Mouse (Mus musculus): ENCODE measurements at regions not wholly inside any gene's neighbourhood (a gene's known extent, or its start where the extent isn't known, plus 50 kb on each side); places are given as distances from the start of the nearest gene placed in this dataset.

GRCm38 (mm10) chr17:84107946-84108686, 79.6 kb downstream of the Zfp36l2 start:
- DNase-seq = no peak

- no peak for DNase-seq
Measured at GRCm38 (mm10) chr17:84107497-84107896, 80.2 kb downstream of the Zfp36l2 start.

- DNase-seq = peak in 1 of 2 experiments; percentile 51
Measured at GRCm38 (mm10) chr17:84104242-84104641, 83.5 kb downstream of the Zfp36l2 start.

GRCm38 (mm10) chr17:84103344-84103743, 84.4 kb downstream of the Zfp36l2 start:
- peak; percentile 53 to 65 for DNase-seq

GRCm38 (mm10) chr17:84101652-84102051, 86.1 kb downstream of the Zfp36l2 start:
- no peak for DNase-seq

GRCm38 (mm10) chr17:84100523-84100922, 87.2 kb downstream of the Zfp36l2 start:
- DNase-seq = peak; percentile 59 to 64

GRCm38 (mm10) chr17:84099737-84100136, 88.0 kb downstream of the Zfp36l2 start:
- DNase-seq = peak; percentile 52 to 57

- no peak for DNase-seq
Measured at GRCm38 (mm10) chr17:84097871-84098430, 89.8 kb downstream of the Zfp36l2 start.

- DNase-seq = no peak
Measured at GRCm38 (mm10) chr17:84097286-84097685, 90.5 kb downstream of the Zfp36l2 start.

GRCm38 (mm10) chr17:84096345-84097260, 91.1 kb downstream of the Zfp36l2 start:
- DNase-seq = no peak

GRCm38 (mm10) chr17:84095829-84096228, 91.9 kb downstream of the Zfp36l2 start:
- no peak for DNase-seq

GRCm38 (mm10) chr17:84095089-84095488, 92.7 kb downstream of the Zfp36l2 start:
- no peak for DNase-seq

- no peak for DNase-seq
Measured at GRCm38 (mm10) chr17:84086394-84086793, 101.4 kb downstream of the Zfp36l2 start.

- peak; percentile 77 to 83 for DNase-seq
Measured at GRCm38 (mm10) chr17:84085721-84086120, 102.0 kb downstream of the Zfp36l2 start.

- no peak for DNase-seq
Measured at GRCm38 (mm10) chr17:84085232-84085631, 102.5 kb downstream of the Zfp36l2 start.

- peak; percentile 70 to 76 for DNase-seq
Measured at GRCm38 (mm10) chr17:84083307-84084263, 104.2 kb downstream of the Zfp36l2 start.

- no peak for DNase-seq
Measured at GRCm38 (mm10) chr17:84082571-84082970, 105.2 kb downstream of the Zfp36l2 start.

- peak; percentile 61 to 66 for DNase-seq
Measured at GRCm38 (mm10) chr17:84081751-84082352, 105.9 kb downstream of the Zfp36l2 start.

GRCm38 (mm10) chr17:84075081-84075938, 112.4 kb downstream of the Zfp36l2 start:
- DNase-seq = no peak

- DNase-seq = peak; percentile 48 to 65
Measured at GRCm38 (mm10) chr17:84074000-84074782, 113.6 kb downstream of the Zfp36l2 start.
